Mouse (Mus musculus): ENCODE measurements around the gene Pprc1. TPM values are rescaled to one million over a fixed set of nuclear protein-coding genes. Genes with fewer than 3 reads are reported as not detected.

Pprc1 gene
- total RNA-seq, 4 experiments from 2014 or later: 12.3 to 17.0 (median 13.8) TPM

DNA sequence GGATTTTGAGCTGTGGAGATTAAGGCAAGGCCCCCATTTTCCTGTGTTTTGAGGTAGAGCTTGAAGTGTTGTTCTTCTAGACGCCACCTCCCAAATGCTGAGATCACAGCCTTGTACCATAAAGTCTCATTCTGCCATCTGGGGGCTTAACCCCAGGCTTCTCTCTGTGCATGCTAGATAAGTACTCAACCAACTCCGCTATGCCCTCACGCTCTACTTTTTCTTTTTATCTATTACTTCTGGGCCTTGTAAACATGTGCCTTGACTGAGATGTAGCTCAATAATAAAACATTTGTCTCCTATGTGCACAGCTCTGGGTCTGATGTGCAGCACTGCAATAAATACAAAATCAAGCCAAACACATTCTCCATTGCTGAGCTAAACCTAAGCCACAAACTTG, 74.8 kb downstream of the Pprc1 start:
- DNase-seq (ENCODE audit: low spot score): no peak

DNA sequence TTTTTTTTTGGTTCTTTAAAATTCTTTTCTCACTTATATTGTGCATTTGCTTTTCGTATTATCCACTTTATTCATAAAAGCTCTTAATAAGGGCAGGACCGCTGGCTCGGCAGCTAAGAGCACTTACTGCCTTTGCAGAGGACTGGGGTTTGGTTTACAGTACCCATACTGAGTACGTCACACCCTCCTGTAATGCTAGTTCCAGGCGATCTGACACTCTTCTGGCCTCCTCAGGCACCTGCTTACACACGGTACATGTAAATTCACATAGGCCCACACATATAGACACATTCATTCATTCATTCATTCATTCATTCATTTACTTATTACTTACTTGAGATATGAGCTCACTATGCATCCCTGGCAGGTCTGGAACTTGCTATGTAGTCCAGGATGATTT, 76.2 kb downstream of the Pprc1 start:
- no peak for DNase-seq (ENCODE audit: low spot score)

Other genes with a start within 250 kb of the Pprc1 start
- 100 to 1,000 TPM; 173 to 231 (median 203) TPM for gene Kcnip2, start 228.8 kb upstream of the Pprc1 start, total RNA-seq (2022)
- 10 to 100 TPM; 14.8 to 19.0 (median 16.0) TPM for gene Armh3, start 46.4 kb upstream of the Pprc1 start, total RNA-seq (2022)
- 1 to 10 TPM; 5.3 to 6.7 (median 6.1) TPM for gene Hps6, start 41.4 kb upstream of the Pprc1 start, total RNA-seq (2022)
- gene Ldb1, start 328 bp downstream of the Pprc1 start, total RNA-seq (2022): 10 to 100 TPM; 37.1 to 51.0 (median 42.0) TPM
- 10 to 100 TPM; 18.4 to 19.6 (median 18.7) TPM for gene Nolc1, start 31.0 kb downstream of the Pprc1 start, total RNA-seq (2022)
- gene Elovl3, start 87.0 kb downstream of the Pprc1 start, total RNA-seq (2022): under 1 TPM in 1 of 4 experiments, not detected in 3; 0.19 TPM
- 1 to 10 TPM in 2 of 4 experiments, under 1 TPM in 2; 0.34 to 1.7 (median 1.1) TPM for gene Pitx3, start 103.4 kb downstream of the Pprc1 start, total RNA-seq (2022)
- gene Gbf1, start 107.6 kb downstream of the Pprc1 start, total RNA-seq (2022): 10 to 100 TPM; 37.7 to 45.6 (median 41.9) TPM